Mouse (Mus musculus): ENCODE results near the gene Ppp1r16b. TPM values are rescaled to one million over a fixed set of nuclear protein-coding genes. Genes with fewer than 3 reads are reported as not detected.

The Ppp1r16b gene
- polyA plus RNA-seq, 1 experiment, result 3.7 TPM

DNA sequence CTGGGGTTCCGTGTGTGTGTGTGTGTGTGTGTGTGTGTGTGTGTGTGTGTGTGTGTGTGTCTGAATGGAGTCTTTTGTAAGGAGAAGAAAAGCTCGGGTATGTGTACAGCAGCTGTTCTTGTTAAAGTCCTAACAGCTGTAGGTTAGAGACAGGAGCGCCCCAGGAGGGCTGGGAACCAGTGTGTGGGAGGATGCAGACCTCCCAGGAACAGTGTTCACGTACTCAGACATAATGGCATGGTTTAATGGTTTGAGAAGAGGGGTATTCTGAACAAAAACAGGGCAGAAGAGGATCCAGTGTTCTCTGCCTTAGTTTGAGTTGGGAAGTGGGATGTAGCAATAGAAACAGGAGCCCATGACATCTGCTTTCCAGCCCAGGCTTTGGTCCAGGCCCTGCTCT, 134.1 kb downstream of the Ppp1r16b start:
- peaks cover 3% of the 10 kb centered on the region; the same call in 1 of the 2 replicates for H3K36me3 ChIP-seq (ENCODE audit: control insufficient read depth, insufficient read depth, low read length, poor library complexity, severe bottlenecking)
- TF ChIP-seq EP300 (IDR thresholded peaks at IDR 0.05; ENCODE audit: insufficient read depth, low read depth, low read length) (no peak), CTCF (IDR thresholded peaks at IDR 0.05; ENCODE audit: low read depth, low read length) (no peak), POLR2A (IDR thresholded peaks at IDR 0.05; ENCODE audit: insufficient read depth, low read length) (no peak)
- no peaks in the 10 kb centered on the region for H3K27me3 ChIP-seq (ENCODE audit: control insufficient read depth, insufficient read depth, low read length, poor library complexity, severe bottlenecking)
- H3K4me3 ChIP-seq (ENCODE audit: low read depth, low read length), result no peak overlapping the region
- no peaks in the 10 kb centered on the region for H3K9me3 ChIP-seq (replicated peaks; ENCODE audit: control insufficient read depth, insufficient read depth, low read length, poor library complexity, severe bottlenecking)
- H3K27ac ChIP-seq (ENCODE audit: insufficient read depth, low read length), result no peak overlapping the region
- H3K9ac ChIP-seq (ENCODE audit: low read depth, poor library complexity, severe bottlenecking), result no peak overlapping the region
- H3K4me1 ChIP-seq (ENCODE audit: control insufficient read depth, insufficient read depth, low read length), result peaks cover 2% of the 10 kb centered on the region

DNA sequence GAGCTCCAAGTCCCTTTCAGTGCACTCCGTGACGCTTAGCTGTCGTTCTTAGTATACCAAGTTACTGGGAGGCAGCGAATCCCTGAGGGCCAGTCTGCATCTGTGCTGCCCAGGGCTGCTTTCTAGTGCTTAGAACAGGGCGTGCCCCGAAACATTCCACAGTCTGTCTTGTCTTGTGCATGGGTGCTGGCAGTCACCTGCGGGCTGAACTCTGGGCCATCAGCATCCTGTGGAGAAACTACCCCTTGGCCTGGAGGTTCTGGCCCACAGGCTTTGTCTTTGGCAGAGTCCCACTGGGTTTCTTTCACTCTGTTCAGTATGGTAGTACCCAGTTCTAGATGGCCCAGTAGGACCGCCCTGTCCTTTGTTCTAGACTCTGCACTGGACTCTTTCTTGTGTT, 135.6 kb downstream of the Ppp1r16b start:
- TF ChIP-seq CTCF (IDR thresholded peaks at IDR 0.05; ENCODE audit: low read depth, low read length) (no peak), EP300 (IDR thresholded peaks at IDR 0.05; ENCODE audit: insufficient read depth, low read depth, low read length) (0 out of 2 replicates have a peak, but pooled peaks have one; percentile 39), POLR2A (IDR thresholded peaks at IDR 0.05; ENCODE audit: insufficient read depth, low read length) (no peak)
- Histone ChIP-seq H3K4me1 (ENCODE audit: control insufficient read depth, insufficient read depth, low read length) (peaks cover 2% of the 10 kb centered on the region), H3K36me3 (ENCODE audit: control insufficient read depth, insufficient read depth, low read length, poor library complexity, severe bottlenecking) (peaks cover 3% of the 10 kb centered on the region; the same call in 1 of the 2 replicates)

DNA sequence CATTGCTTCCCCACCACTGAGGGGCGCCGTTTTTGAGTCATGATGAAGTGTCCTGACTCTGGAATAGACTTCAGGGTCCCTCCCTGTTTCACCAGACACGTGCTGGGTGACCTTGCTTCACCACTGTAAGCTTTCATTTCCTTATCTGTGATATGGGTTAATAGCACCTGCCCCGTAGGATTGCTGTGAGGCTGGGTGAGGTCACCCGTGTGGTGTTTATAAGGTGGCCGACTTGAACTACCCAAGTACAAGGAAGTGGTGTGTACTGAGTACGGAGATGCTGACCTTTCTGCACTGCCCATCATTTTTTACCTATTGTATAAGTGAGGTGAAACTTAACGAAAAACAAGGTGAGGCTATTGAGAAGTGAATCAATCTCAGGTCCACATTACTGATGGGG, 138.4 kb downstream of the Ppp1r16b start:
- Histone ChIP-seq H3K36me3 (ENCODE audit: control insufficient read depth, insufficient read depth, low read length, poor library complexity, severe bottlenecking) (peaks cover 3% of the 10 kb centered on the region; the same call in 1 of the 2 replicates), H3K9me3 (replicated peaks; ENCODE audit: control insufficient read depth, insufficient read depth, low read length, poor library complexity, severe bottlenecking) (no peaks in the 10 kb centered on the region), H3K4me1 (ENCODE audit: control insufficient read depth, insufficient read depth, low read length) (peaks cover 2% of the 10 kb centered on the region), H3K27me3 (ENCODE audit: control insufficient read depth, insufficient read depth, low read length, poor library complexity, severe bottlenecking) (no peaks in the 10 kb centered on the region), H3K27ac (ENCODE audit: insufficient read depth, low read length) (no peak overlapping the region), H3K9ac (ENCODE audit: low read depth, poor library complexity, severe bottlenecking) (no peak overlapping the region), H3K4me3 (ENCODE audit: low read depth, low read length) (no peak overlapping the region)
- no peak for TF ChIP-seq POLR2A (IDR thresholded peaks at IDR 0.05; ENCODE audit: insufficient read depth, low read length)

More for the DNA sequence above, 135.6 kb downstream of the Ppp1r16b start:
- Histone ChIP-seq H3K9me3 (replicated peaks; ENCODE audit: control insufficient read depth, insufficient read depth, low read length, poor library complexity, severe bottlenecking) (no peaks in the 10 kb centered on the region), H3K9ac (ENCODE audit: low read depth, poor library complexity, severe bottlenecking) (no peak overlapping the region), H3K27ac (ENCODE audit: insufficient read depth, low read length) (no peak overlapping the region), H3K4me3 (ENCODE audit: low read depth, low read length) (no peak overlapping the region), H3K27me3 (ENCODE audit: control insufficient read depth, insufficient read depth, low read length, poor library complexity, severe bottlenecking) (no peaks in the 10 kb centered on the region)

DNA sequence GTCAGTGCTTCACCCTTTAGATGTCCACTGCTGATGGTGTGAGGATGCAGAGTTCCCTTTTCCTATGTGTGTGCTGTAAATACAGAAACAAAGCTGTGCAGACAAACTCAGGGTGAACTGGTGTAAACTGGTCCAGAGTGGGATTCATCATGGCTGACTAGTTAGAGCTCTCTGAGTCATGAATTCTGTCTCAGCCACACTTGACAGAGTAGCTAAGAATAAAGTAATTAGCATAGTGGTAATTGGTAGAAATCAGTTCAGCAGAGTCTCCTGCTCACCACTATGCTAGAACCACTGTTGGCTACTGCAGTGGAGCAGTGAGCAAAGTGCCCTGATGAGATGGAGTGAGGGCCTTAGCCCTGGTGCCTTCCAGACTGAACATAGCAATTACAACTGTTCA, 150.5 kb downstream of the Ppp1r16b start:
- Histone ChIP-seq H3K27me3 (ENCODE audit: control insufficient read depth, insufficient read depth, low read length, poor library complexity, severe bottlenecking) (no peaks in the 10 kb centered on the region), H3K27ac (ENCODE audit: insufficient read depth, low read length) (no peak overlapping the region), H3K4me1 (ENCODE audit: control insufficient read depth, insufficient read depth, low read length) (no peaks in the 10 kb centered on the region), H3K9me3 (replicated peaks; ENCODE audit: control insufficient read depth, insufficient read depth, low read length, poor library complexity, severe bottlenecking) (no peaks in the 10 kb centered on the region), H3K36me3 (ENCODE audit: control insufficient read depth, insufficient read depth, low read length, poor library complexity, severe bottlenecking) (peaks cover 9% of the 10 kb centered on the region), H3K9ac (ENCODE audit: low read depth, poor library complexity, severe bottlenecking) (no peak overlapping the region), H3K4me3 (ENCODE audit: low read depth, low read length) (no peak overlapping the region)
- TF ChIP-seq POLR2A (IDR thresholded peaks at IDR 0.05; ENCODE audit: insufficient read depth, low read length), result no peak
- TF ChIP-seq CTCF (IDR thresholded peaks at IDR 0.05; ENCODE audit: low read depth, low read length), result no peak
- no peak for TF ChIP-seq EP300 (IDR thresholded peaks at IDR 0.05; ENCODE audit: insufficient read depth, low read depth, low read length)

Other genes with a start within 250 kb of the Ppp1r16b start
- gene Adig, start 162.8 kb upstream of the Ppp1r16b start, polyA plus RNA-seq (2011; ENCODE audit: insufficient read depth, insufficient read length, low read depth, missing spikeins), result not detected in 2 replicates
- not detected in 2 replicates for gene Arhgap40, start 152.6 kb upstream of the Ppp1r16b start, polyA plus RNA-seq (2011; ENCODE audit: insufficient read depth, insufficient read length, low read depth, missing spikeins)
- gene Slc32a1, start 54.6 kb upstream of the Ppp1r16b start, polyA plus RNA-seq (2011; ENCODE audit: insufficient read depth, insufficient read length, low read depth, missing spikeins), result not detected in 2 replicates
- 12.5 and 12.8 TPM in 2 replicates for gene Actr5, start 40.5 kb upstream of the Ppp1r16b start, polyA plus RNA-seq (2011; ENCODE audit: insufficient read depth, insufficient read length, low read depth, missing spikeins)
- 22.4 and 24.7 TPM in 2 replicates for gene Fam83d, start 102.7 kb downstream of the Ppp1r16b start, polyA plus RNA-seq (2011; ENCODE audit: insufficient read depth, insufficient read length, low read depth, missing spikeins)
- 55.5 and 62.7 TPM in 2 replicates for gene Dhx35, start 129.4 kb downstream of the Ppp1r16b start, polyA plus RNA-seq (2011; ENCODE audit: insufficient read depth, insufficient read length, low read depth, missing spikeins)

All from ES-Bruce4 (cell line).